Mouse (Mus musculus) CD8-positive naive resting alpha-beta T cell, adult 2 months (primary cell): ENCODE results near the gene Rhno1.

ENCODE experiments used
- DNase-seq, 2 experiments: peaks; one replicate each; pipeline ENCODE4 v3.0.0; 2022; ENCODE audit warnings: low read depth in 2 of 2, low spot score in 2 of 2

Gene Rhno1

GRCm38 (mm10) chr6:128363007-128363825 lies 505 bp upstream of the Rhno1 start:
- DNase-seq, result no peak

- DNase-seq, result no peak
Observed at GRCm38 (mm10) chr6:128361901-128362300, 810 bp downstream of the Rhno1 start.

GRCm38 (mm10) chr6:128358999-128359398 lies 3.7 kb downstream of the Rhno1 start:
- peak; percentile 57 to 74 for DNase-seq

DNA sequence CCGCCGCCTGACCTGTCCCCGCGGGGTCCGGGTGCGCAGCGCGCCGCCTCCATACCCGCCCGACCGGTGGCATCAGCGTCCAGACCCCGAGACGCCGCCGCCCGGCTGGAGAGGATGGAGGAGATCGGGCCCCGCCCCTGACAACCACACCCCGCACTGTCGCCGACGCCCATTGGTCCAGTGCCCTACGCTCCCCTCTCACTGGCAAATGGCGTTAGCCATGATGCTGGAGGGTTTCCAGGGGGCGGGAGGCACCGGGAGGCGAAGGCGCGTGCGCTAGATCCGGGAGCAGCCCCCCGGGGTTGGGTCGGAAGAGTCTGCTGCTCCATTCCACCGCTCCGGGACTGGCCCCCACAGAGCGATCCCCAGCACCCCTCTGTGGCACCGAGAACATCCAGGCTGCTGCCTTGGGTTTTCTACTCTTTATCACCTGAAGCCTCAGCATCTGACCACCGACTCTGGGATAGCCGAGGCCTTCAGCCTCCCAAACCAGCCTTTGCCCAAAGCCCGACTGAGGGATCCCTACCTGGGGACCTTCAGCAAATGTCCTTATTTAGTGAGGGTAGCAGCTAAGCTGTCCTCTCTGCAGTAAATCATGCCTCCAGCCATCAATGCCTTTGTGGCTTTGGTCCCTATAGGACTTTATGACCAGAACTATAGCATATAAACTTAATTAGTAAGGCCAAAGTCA lies 6.8 kb downstream of the Rhno1 start, which contains the start of gene Tulp3:
TSS of gene Tulp3 (minus strand) at position 126 of the 691 bp plus-strand sequence.
- peak; percentile 71 to 82 for DNase-seq

DNA sequence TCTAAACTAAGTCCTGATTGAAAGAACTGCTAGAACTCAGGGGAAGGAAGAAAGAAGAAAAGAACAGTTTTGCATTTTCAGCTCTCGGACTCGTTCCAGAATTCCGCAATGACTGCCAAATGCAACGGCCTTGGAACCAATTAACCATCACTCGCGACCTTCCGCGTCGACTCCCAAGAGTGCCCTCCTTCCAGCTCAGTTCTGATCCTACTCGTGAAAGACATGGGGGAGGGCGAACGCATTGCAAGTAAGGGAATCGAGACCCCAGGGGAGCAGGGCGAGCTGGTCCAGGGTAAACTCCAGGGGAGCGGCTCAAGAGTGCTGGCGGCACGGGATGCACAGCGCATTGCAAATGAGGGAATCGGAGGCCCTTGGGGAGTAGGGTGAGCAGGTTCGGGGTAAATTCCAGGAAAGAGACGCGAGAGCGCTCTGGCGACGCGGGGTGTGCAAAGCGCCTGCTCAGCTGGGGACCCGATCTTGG lies 7.5 kb downstream of the Rhno1 start:
- DNase-seq, result no peak

DNA sequence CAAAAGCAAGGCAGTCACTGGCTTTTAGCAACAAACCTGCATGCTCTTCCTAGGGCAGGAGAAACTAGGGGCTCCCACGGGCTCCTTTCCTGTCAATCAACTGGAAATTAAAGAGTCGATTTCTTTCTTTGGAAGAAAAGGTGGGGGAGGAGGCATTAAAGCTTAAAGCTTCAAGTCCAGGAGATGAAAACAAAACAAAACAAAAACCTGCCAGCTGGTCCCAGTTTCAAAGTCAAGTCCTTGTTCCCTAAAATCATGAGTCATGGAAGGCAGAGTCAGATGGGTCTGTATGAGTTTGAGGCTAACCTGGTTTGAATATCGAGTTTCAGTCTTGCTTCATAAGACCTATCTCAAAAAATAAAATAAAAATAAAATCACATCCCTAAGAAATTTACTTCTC lies 8.6 kb downstream of the Rhno1 start:
- DNase-seq, result no peak

- DNase-seq, result no peak
Observed at GRCm38 (mm10) chr6:128349711-128350110, 13.0 kb downstream of the Rhno1 start.

- no peak for DNase-seq
Observed at GRCm38 (mm10) chr6:128346782-128347181, 15.9 kb downstream of the Rhno1 start.

DNA sequence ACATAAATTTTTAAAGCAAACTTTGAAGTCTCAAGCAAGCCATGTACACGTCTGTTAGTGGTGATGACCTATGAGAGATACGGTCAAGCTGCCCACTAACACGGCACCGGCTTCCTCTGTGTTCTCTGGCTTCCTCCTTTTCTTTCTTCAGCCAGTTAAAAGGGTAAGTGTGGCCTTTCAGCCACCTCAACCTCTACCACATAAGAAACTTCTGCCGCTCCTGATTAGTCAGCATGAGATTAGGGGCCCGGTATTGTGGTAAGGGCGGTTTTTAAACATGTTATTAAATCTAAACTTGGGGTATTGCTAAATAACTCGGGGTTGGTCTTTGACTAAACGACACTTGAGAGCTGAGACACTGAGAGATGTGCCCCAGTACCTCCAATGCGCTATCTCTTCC lies 17.1 kb downstream of the Rhno1 start:
- DNase-seq, result no peak

- no peak for DNase-seq
Observed at GRCm38 (mm10) chr6:128341956-128342723, 20.6 kb downstream of the Rhno1 start.

GRCm38 (mm10) chr6:128338876-128339275 lies 23.8 kb downstream of the Rhno1 start:
- DNase-seq, result no peak

- DNase-seq, result no peak
Observed at GRCm38 (mm10) chr6:128337467-128337866, 25.2 kb downstream of the Rhno1 start.

GRCm38 (mm10) chr6:128334397-128335124 lies 28.1 kb downstream of the Rhno1 start:
- DNase-seq, result peak; percentile 40 to 68

GRCm38 (mm10) chr6:128318317-128318716 lies 44.4 kb downstream of the Rhno1 start:
- peak; percentile 30 to 42 for DNase-seq

DNA sequence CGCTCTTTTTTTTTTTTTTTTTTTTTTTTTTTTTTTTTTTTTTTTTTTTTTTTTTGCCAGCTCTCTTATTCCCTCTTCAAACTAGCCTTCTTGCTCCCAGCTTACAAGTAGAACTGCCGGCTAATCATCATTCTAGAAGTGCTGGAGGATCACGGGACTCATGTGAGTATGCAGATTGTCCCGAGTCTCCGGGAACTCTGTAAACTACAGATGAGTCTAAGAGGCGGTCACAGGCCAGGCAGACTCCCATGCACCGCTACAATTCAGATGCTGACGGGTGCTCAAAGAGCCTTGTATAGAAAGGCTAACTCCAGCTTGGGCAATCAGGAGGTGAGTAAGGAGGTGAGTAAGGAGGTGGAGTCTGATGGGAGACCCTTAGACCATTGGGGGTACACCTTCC lies 47.1 kb downstream of the Rhno1 start:
- no peak for DNase-seq

- no peak for DNase-seq
Observed at GRCm38 (mm10) chr6:128314796-128315195, 47.9 kb downstream of the Rhno1 start.

DNA sequence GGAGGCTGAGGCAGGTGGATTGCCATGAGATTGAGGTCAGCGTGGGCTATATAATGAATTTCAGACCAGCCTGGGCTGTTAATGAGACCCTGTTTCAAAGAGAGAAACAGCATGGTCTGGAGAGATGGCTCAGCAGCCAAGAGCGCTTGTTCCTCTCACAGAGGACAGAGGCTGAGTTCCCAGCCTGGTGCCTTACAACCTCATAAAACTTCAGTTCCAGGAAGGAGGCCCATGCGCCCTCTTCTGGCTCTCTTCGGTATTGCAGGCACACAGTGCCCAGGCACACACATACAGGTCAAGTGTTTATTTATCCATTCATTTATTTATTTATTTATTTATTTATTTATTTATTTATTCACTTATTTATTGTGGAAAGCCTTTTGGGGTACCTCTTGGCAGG lies 54.4 kb downstream of the Rhno1 start:
- DNase-seq, result peak; percentile 15 to 43
